Comparison of ENCODE assay signal across 9 mouse cellular contexts in genomic region chr5:101426067-101426771, GRCm38 (mm10).
A peak's percentile ranks its signal among the peaks of the same experiment; 100 is the strongest.
DNase-seq lines count a peak whose midpoint lies in the region; ATAC-seq lines count a peak whose summit lies in the region.
"Had no signal": no experiment of that assay in that cellular context is flagged by ENCODE, and none has a peak within 500 bp of the region (broad histone marks: within the 10 kb centered on the region; RNA-seq: fewer than 3 reads in every experiment).

No protein-coding gene starts in this region.

- no peaks in the 10 kb centered on the region for H3K36me3 ChIP-seq in midbrain, embryonic 15.5 days (replicated peaks)
- no peaks in the 10 kb centered on the region for H3K36me3 ChIP-seq in heart, embryonic 11.5 days (ENCODE audit: control insufficient read depth, insufficient read depth, low read length)

- no peaks in the 10 kb centered on the region for H3K9me3 ChIP-seq in midbrain, embryonic 15.5 days
- H3K9me3 ChIP-seq in heart, embryonic 11.5 days (replicated peaks; ENCODE audit: control insufficient read depth, low read length), result no peaks in the 10 kb centered on the region

- H3K9ac ChIP-seq in midbrain, embryonic 15.5 days, result 0 out of 2 replicates have a peak overlapping the region, but pooled peaks have one; percentile 2
- H3K9ac ChIP-seq in heart, embryonic 11.5 days (ENCODE audit: low read depth, low read length), result no peak overlapping the region

- H3K4me1 ChIP-seq in midbrain, embryonic 15.5 days, result peaks cover 13% of the 10 kb centered on the region
- no peaks in the 10 kb centered on the region for H3K4me1 ChIP-seq in heart, embryonic 11.5 days (ENCODE audit: control insufficient read depth, insufficient read depth, low read length)

- ATAC-seq in midbrain, embryonic 15.5 days (replicated peaks), result peak; percentile 91
- no peak for ATAC-seq in heart, embryonic 11.5 days (replicated peaks; ENCODE audit: insufficient number of reproducible peaks, low FRiP score, low TSS enrichment)

- peaks cover 51% of the 10 kb centered on the region for H3K27me3 ChIP-seq in midbrain, embryonic 15.5 days (replicated peaks)
- H3K27me3 ChIP-seq in heart, embryonic 11.5 days (ENCODE audit: control insufficient read depth, insufficient read depth, low read length), result no peaks in the 10 kb centered on the region

- peak overlapping the region; percentile 2; the same call in 1 of the 2 replicates for H3K27ac ChIP-seq in midbrain, embryonic 15.5 days
- no peak overlapping the region for H3K27ac ChIP-seq in heart, embryonic 11.5 days (ENCODE audit: low read depth, low read length)

- H3K4me2 ChIP-seq in midbrain, embryonic 15.5 days, result peak overlapping the region; percentile 37
- no peak overlapping the region for H3K4me2 ChIP-seq in heart, embryonic 11.5 days

- 18% methylated on average over 13 of the region's 13 CpGs for WGBS in midbrain, embryonic 15.5 days
- WGBS in heart, embryonic 11.5 days (ENCODE audit: insufficient replicate concordance), result 42% methylated on average over 13 of the region's 13 CpGs

- H3K4me3 ChIP-seq in midbrain, embryonic 15.5 days, result peak overlapping the region; percentile 6; the same call in 1 of the 2 replicates
- no peak overlapping the region for H3K4me3 ChIP-seq in heart, embryonic 11.5 days (ENCODE audit: low read depth, low read length)

- peak; percentile 58 to 72 for DNase-seq in cerebellum, postnatal 14 days
- DNase-seq in cerebellum, adult 11-12 months, result no peak
- DNase-seq in brain, adult 2 months (ENCODE audit: low read depth, low spot score), result peak; percentile 12
- peak; percentile 90 for DNase-seq in forelimb bud, embryonic 11.5 days (ENCODE audit: low read depth, low spot score)
- no peak for DNase-seq in gastrocnemius, adult 18-20 months (ENCODE audit: low spot score)
- DNase-seq in natural killer cell, adult 2 months (ENCODE audit: low spot score in 2 of 2), result no peak
- DNase-seq: thymus, adult 2 months had no signal

Comparison
In these comparisons a context has a peak if more than half of its experiments do, and no peak if none do; other contexts are left out.
1. DNase-seq: peak in cerebellum, postnatal 14 days (2 of 2), brain, adult 2 months (single experiment) and forelimb bud, embryonic 11.5 days (single experiment); none in cerebellum, adult 11-12 months (single experiment), gastrocnemius, adult 18-20 months (single experiment) and natural killer cell, adult 2 months (0 of 2).